Mouse (Mus musculus) limb, embryonic 15.5 days (tissue): ENCODE measurements around the gene Ptms. TPM values are rescaled to one million over a fixed set of nuclear protein-coding genes. Genes with fewer than 3 reads are reported as not detected.

ENCODE experiments used
- ATAC-seq: fragments of 200-750 bp; cut with Nextera tagmentation; 2 replicates; pipeline ENCODE4 v1.8.0; 2017; ENCODE audit warnings: low read depth, moderate TSS enrichment; ENCODE audit not compliant: insufficient number of reproducible peaks, low FRiP score, low TSS enrichment
- H3K27ac ChIP-seq: fragments of 300-500 bp; sonication (generic); 2 replicates; pipeline ENCODE4 v1.5.1; 2015; ENCODE audit warnings: moderate library complexity, mild to moderate bottlenecking, inconsistent platforms
- H3K27me3 ChIP-seq: fragments of 300-500 bp; sonication (generic); 2 replicates; pipeline ENCODE4 v1.6.1; 2015; ENCODE audit warnings: inconsistent platforms
- H3K36me3 ChIP-seq: fragments of 300-500 bp; sonication (generic); 2 replicates; pipeline ENCODE4 v1.6.1; 2015; ENCODE audit warnings: inconsistent platforms
- H3K4me1 ChIP-seq: fragments of 300-500 bp; sonication (generic); 2 replicates; pipeline ENCODE4 v1.6.1; 2015; ENCODE audit warnings: inconsistent platforms
- H3K4me2 ChIP-seq: fragments of 300-500 bp; sonication (generic); 2 replicates; pipeline ENCODE4 v1.6.1; 2015; ENCODE audit warnings: mild to moderate bottlenecking, inconsistent platforms
- H3K4me3 ChIP-seq: fragments of 300-500 bp; sonication (generic); 2 replicates; pipeline ENCODE4 v1.5.1; 2015; ENCODE audit warnings: mild to moderate bottlenecking, inconsistent platforms
- H3K9ac ChIP-seq: fragments of 300-500 bp; sonication (generic); 2 replicates; pipeline ENCODE4 v1.6.1; 2015; ENCODE audit warnings: inconsistent platforms
- H3K9me3 ChIP-seq: fragments of 300-500 bp; sonication (generic); 2 replicates; pipeline ENCODE4 v1.6.1; 2016; ENCODE audit warnings: inconsistent platforms
- WGBS: fragments of 180-500 bp; shearing (Covaris S2); methylation state at CpG from one replicate; pipeline ENCODE4 v1.1.7; 2015; 5-methylcytosine and 5-hydroxymethylcytosine counted together
- polyA plus RNA-seq: library from polyadenylated mRNA; unstranded; fragments of >200 nt; fragmentation: Nextera tagmentation; extraction: Ambion mirVana; gene quantifications from 2 replicates; pipeline ENCODE4 v1.2.1, GENCODE M21; 2015

Gene Ptms
- polyA plus RNA-seq, 1 experiment from 2014 or later, result 331 TPM

- WGBS, result 18% methylated on average over 12 of the region's 12 CpGs
- Histone ChIP-seq H3K4me1 (peaks cover 35% of the 10 kb centered on the region), H3K9ac (no peak overlapping the region), H3K27ac (peak overlapping the region; percentile 83), H3K4me3 (0 out of 2 replicates have a peak overlapping the region, but pooled peaks have one; percentile 7), H3K27me3 (no peaks in the 10 kb centered on the region), H3K9me3 (no peaks in the 10 kb centered on the region), H3K36me3 (no peaks in the 10 kb centered on the region), H3K4me2 (peak overlapping the region; percentile 12; the same call in 1 of the 2 replicates)
- no peak for ATAC-seq
Measured at GRCm38 (mm10) chr6:124925173-124925793, 5.4 kb upstream of the Ptms start.

GRCm38 (mm10) chr6:124921539-124921938 lies 1.6 kb upstream of the Ptms start:
- H3K4me3 ChIP-seq, result no peak overlapping the region
- H3K27me3 ChIP-seq, result no peaks in the 10 kb centered on the region
- H3K4me2 ChIP-seq, result no peak overlapping the region
- H3K27ac ChIP-seq, result peak overlapping the region; percentile 100
- H3K4me1 ChIP-seq, result peaks cover 46% of the 10 kb centered on the region
- ATAC-seq, result no peak
- H3K9me3 ChIP-seq, result no peaks in the 10 kb centered on the region
- no peaks in the 10 kb centered on the region for H3K36me3 ChIP-seq
- H3K9ac ChIP-seq, result no peak overlapping the region
- 71% methylated on average over 4 of the region's 4 CpGs for WGBS

GRCm38 (mm10) chr6:124920318-124921085 lies 599 bp upstream of the Ptms start:
- no peaks in the 10 kb centered on the region for H3K27me3 ChIP-seq
- H3K9me3 ChIP-seq, result no peaks in the 10 kb centered on the region
- WGBS, result 24% methylated on average over 9 of the region's 9 CpGs
- H3K36me3 ChIP-seq, result no peaks in the 10 kb centered on the region
- peak overlapping the region; percentile 37 for H3K4me3 ChIP-seq
- H3K27ac ChIP-seq, result peak overlapping the region; percentile 100
- no peak for ATAC-seq
- H3K4me1 ChIP-seq, result peaks cover 48% of the 10 kb centered on the region
- no peak overlapping the region for H3K9ac ChIP-seq
- peak overlapping the region; percentile 90 for H3K4me2 ChIP-seq

DNA sequence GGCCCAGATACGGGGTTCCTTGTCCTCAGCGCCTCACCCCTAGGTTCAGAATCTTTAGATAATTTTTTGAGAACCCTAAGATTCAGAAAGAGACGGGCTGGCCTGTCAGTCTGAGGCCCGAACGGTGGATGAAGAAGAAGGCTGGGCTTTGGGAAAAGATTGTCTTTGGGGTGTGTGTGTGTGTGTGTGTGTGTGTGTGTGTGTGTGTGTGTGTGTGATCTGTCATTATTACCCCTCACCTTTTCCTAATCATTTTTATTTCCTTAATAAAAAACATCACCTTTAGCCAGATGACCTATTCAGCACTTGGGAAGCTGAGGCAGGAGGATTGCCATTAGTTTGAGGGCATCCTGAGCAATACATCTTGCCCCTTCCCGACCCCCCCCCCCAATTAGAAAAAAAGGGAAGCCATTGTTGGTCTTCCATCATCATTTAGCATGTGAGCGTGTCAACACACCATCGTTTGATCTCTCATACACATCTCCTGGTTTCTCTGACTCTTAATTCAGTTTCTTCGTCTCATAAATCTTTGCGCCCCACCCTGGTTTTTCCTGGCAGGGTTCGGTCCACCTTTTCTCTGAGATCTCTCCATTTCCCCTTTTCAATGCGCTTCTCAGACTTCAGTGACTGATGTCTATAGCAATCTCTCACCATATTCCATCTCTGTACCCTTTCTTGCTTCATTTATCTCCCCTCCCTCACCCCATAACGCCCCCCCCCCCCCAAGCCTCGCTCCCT lies 844 bp downstream of the Ptms start:
- Histone ChIP-seq H3K4me3 (peak overlapping the region; percentile 94), H3K27me3 (no peaks in the 10 kb centered on the region), H3K36me3 (peaks cover 13% of the 10 kb centered on the region), H3K4me2 (peak overlapping the region; percentile 90), H3K27ac (peak overlapping the region; percentile 100), H3K9me3 (no peaks in the 10 kb centered on the region), H3K9ac (no peak overlapping the region), H3K4me1 (peaks cover 53% of the 10 kb centered on the region)
- ATAC-seq, result no peak
- 20% methylated on average over 13 of the region's 14 CpGs for WGBS

GRCm38 (mm10) chr6:124918331-124918690 lies 1.6 kb downstream of the Ptms start:
- H3K4me2 ChIP-seq, result peak overlapping the region; percentile 90
- no peak for ATAC-seq
- 12% methylated on average over 7 of the region's 7 CpGs for WGBS
- no peaks in the 10 kb centered on the region for H3K27me3 ChIP-seq
- H3K9me3 ChIP-seq, result no peaks in the 10 kb centered on the region
- H3K4me1 ChIP-seq, result peaks cover 58% of the 10 kb centered on the region
- peak overlapping the region; percentile 94 for H3K4me3 ChIP-seq
- H3K36me3 ChIP-seq, result peaks cover 21% of the 10 kb centered on the region
- peak overlapping the region; percentile 98; the same call in 1 of the 2 replicates for H3K9ac ChIP-seq
- peak overlapping the region; percentile 100 for H3K27ac ChIP-seq

DNA sequence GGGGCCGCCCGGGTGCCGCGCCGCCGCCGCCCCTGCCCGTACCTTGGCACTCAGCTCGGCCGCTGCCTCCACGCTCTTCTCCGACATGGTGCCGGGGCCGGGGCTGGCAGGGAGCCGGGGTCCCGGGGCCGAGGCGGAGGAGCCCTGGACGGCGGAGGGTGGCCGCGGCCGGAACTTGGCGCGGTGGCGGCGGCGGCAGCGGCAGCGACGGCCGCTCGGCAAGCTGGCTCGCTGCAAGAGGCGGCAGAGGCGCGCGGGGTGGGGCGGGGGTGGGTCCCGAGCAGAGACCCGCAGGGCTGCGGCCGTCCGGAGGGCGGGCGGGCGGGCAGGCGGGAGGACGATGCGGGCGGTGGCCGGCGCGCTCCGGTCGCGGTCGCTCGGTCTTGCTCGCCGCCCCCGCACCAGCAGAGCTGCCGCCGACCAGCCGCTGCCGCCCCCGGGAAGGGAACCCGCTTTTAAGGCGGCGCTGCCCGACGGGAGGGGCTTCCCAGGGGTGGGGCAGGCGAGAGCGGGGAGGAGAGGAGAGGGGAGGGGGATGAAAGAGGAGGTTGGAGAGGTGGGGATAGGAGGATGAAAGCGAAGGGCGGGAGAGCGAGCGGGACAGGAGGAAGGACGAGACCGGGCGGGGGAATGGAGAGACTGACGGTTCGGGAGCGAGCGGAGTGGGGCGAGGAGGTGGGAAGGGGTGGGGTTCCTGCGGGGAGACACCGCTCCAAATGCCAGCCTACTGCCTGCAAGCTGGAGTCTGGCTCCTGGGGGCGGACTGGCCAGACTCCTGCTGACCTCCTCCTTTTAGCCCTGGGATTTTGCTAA lies 2.2 kb downstream of the Ptms start:
- Histone ChIP-seq H3K4me1 (peaks cover 58% of the 10 kb centered on the region), H3K9me3 (no peaks in the 10 kb centered on the region), H3K27me3 (no peaks in the 10 kb centered on the region), H3K4me2 (peak overlapping the region; percentile 90), H3K27ac (peak overlapping the region; percentile 100), H3K9ac (peak overlapping the region; percentile 98), H3K4me3 (peak overlapping the region; percentile 94), H3K36me3 (peaks cover 27% of the 10 kb centered on the region)
- WGBS, result 1% methylated on average over 26 of the region's 89 CpGs
- peak; percentile 79 for ATAC-seq

DNA sequence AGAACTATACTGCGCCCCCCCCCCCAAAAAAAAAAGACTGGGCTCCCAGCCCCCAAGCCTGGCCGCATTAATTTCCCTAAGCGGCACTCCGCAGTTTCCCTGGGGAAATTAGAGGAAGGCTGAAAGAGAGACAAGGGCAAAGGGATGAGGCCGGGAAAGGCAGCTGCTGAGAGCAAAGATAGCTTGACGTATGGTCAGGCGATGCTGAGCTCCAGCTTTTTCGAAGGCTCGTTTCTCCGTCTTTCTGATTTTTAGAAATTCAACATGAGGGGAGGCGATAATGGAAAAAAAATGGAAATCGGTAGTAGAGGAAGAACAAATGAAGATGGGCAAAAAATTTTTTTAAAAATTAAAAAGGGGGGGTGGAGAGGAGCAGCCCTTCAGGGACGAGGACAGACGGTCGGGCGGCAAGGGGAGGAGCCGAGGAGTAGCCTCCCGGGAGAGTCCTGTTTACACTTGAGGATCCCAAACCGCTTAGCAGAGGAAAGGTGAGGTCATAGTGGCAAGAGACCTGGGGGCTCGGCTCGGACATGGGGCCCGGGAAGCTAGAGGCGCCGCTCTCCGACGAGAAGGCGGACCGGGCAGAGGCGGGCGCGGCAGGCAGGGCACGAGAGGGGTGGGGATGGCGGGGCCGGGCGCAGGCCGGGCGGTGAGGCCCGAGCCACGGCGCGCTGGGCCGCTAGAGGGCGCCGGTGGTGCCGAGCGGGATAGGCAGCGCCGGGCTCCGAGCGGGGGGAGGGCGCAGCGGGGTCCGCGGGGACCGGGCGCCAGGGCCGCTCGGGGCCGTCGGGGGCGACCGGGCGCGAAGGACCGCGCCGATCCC lies 3.0 kb downstream of the Ptms start:
- peak overlapping the region; percentile 98 for H3K9ac ChIP-seq
- under 1% methylated on average over 58 of the region's 67 CpGs for WGBS
- peak overlapping the region; percentile 90 for H3K4me2 ChIP-seq
- no peaks in the 10 kb centered on the region for H3K27me3 ChIP-seq
- peak; percentile 15; the same call in 1 of the 2 replicates for ATAC-seq
- peak overlapping the region; percentile 100 for H3K27ac ChIP-seq
- H3K4me1 ChIP-seq, result peaks cover 60% of the 10 kb centered on the region
- H3K36me3 ChIP-seq, result peaks cover 31% of the 10 kb centered on the region
- H3K9me3 ChIP-seq, result no peaks in the 10 kb centered on the region
- peak overlapping the region; percentile 94 for H3K4me3 ChIP-seq

GRCm38 (mm10) chr6:124915942-124916694 lies 3.8 kb downstream of the Ptms start:
- H3K27ac ChIP-seq, result peak overlapping the region; percentile 100
- peaks cover 61% of the 10 kb centered on the region for H3K4me1 ChIP-seq
- peaks cover 31% of the 10 kb centered on the region for H3K36me3 ChIP-seq
- H3K9ac ChIP-seq, result peak overlapping the region; percentile 98
- no peaks in the 10 kb centered on the region for H3K9me3 ChIP-seq
- H3K4me3 ChIP-seq, result peak overlapping the region; percentile 94
- ATAC-seq, result no peak
- WGBS, result 3% methylated on average over 12 of the region's 12 CpGs
- no peaks in the 10 kb centered on the region for H3K27me3 ChIP-seq
- H3K4me2 ChIP-seq, result peak overlapping the region; percentile 90

GRCm38 (mm10) chr6:124915160-124915941 lies 4.6 kb downstream of the Ptms start:
- H3K27me3 ChIP-seq, result peaks cover 3% of the 10 kb centered on the region
- H3K4me3 ChIP-seq, result peak overlapping the region; percentile 94
- H3K27ac ChIP-seq, result 0 out of 2 replicates have a peak overlapping the region, but pooled peaks have one; percentile 27
- H3K9ac ChIP-seq, result peak overlapping the region; percentile 11
- no peak for ATAC-seq
- H3K9me3 ChIP-seq, result no peaks in the 10 kb centered on the region
- H3K4me1 ChIP-seq, result peaks cover 61% of the 10 kb centered on the region
- H3K4me2 ChIP-seq, result peak overlapping the region; percentile 90
- 17% methylated on average over 22 of the region's 22 CpGs for WGBS
- peaks cover 31% of the 10 kb centered on the region for H3K36me3 ChIP-seq
